Mouse (Mus musculus) kidney, adult 8-10 months (tissue): Measurements from ENCODE around the gene Vav3.
A peak's percentile ranks its signal among the peaks of the same experiment; 100 is the strongest.

Experiments
- DNase-seq, 2 experiments: peaks; one replicate each; pipeline ENCODE4 v3.0.0; 2022

Vav3 gene

DNA sequence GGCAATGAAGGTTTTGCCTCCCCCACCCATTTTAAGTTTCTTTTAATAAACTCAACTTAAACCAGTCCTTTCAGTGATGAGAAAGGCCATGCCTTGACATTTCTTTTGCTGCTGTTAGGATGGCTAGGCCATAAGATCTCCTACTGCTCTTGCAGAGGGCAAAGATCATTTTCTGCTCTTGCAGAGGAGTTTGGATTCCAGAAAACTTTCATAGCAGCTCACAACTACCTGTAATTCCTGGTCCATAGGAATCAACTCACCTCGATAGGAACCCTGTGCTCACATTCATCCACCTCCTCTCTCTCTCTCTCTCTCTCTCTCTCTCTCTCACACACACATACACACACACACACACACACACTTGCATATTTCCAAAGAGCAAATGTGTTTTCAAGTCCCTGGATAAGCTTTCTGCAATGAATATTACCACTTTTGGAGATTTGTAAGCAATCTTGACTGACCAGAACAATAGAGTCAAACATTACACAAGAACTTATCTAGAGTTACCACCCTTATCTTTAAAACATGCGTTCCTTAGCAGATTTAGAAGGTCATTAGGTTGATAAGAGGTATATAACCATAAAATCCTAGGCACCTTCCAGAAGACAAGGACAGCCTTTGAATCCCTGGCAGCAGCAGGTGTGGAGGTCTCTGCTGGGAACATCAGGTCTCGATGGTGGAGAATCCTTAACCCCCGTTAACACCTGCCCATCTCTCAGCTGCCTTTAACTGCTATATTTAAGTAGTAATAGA, 260.4 kb downstream of the Vav3 start:
- no peak for DNase-seq

DNA sequence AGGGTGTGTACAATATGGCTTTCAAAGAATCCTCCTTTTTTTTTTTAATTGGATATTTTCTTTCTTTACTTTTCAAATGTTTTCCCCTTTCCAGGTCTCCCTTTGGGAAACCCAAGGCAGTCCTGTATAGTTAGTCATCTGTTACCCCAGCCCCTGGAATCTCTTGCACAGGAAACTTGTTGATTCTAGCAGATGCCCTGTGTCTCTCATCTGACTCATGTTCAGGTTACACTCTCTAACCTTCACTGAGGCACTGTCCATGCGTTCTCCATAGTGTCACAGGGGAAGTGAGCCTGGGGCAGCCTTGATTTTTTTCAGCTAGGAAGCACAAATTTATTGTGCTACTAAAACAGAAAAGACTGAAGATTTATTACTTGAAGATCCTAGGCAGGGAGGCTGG, 262.3 kb downstream of the Vav3 start:
- DNase-seq, result no peak

DNA sequence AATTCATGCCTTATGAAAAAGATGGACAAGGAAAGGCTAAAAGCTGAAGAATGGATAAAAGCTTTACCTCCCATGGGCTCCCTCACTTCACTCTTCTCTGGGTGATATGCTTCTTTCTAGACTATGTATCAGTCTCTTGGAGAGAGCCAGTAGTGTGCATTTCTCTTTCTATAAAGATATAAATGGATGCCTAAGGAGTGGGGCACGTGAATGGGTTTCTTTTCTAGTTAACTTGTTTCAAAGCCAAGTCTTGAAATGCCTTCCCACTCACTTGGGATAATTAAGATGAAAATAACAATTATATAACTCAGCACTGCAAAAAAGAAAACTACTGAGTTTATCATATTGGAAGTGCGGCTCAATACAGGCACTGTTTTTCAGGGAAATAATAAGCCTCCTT, 265.7 kb downstream of the Vav3 start:
- DNase-seq, result no peak

DNA sequence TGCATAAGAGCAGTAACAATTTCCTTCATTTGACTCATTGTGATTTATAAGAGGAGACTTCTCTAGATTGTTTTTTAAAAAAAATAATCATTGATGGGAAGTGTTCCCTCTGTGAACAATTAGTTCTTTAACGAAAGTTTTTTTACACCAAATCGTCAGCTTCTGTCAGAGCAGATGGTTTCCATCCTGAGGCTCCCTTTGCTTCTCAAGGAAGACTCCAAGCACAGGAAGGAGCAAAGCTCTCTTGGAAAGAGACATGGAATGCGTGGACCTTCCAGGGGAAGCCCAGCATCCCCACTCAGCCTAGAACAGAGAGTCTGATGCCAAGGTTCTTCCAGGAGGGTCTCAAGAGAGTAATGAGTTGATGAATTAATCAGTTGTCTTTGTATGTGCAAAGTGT, 281.3 kb downstream of the Vav3 start:
- DNase-seq, result no peak

DNA sequence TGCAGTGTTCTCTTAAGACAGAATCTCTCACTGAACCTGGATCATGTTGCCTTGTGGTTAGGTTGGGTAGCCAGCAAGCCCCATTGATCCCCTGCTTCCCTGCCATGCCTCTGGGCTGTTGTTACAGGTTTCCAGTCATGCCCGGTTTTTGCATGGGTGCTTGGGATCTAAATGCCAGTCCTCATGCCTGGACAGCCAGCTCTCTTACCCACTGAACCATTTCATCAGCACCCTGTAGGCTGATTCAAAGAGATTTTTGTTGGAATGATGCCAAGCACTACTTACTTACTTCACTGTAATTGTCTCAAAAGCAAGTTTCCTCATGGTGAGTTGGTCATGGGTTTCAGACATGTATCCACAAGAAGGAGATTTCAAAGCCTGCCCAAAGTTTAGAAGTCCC, 281.9 kb downstream of the Vav3 start:
- peak; percentile 42 to 65 for DNase-seq

DNA sequence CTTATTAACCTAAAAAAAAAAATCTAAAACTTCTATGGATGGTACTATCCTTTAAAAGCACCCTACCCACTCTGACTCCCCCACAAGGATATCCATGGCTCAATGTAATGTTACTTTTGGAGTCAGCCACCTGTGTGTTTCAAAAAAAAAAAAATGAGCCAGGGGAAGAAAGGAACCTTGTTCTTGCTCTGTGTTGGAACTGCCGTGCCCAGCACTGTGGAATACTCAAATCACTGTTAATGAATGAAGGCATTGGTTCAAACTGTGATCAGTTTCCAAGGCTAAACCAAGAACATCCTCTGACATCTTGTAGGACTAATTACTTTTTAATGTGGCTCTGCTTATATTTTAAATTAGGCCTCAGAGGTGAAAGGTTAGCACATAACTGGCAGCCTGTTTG, 282.4 kb downstream of the Vav3 start:
- no peak for DNase-seq

DNA sequence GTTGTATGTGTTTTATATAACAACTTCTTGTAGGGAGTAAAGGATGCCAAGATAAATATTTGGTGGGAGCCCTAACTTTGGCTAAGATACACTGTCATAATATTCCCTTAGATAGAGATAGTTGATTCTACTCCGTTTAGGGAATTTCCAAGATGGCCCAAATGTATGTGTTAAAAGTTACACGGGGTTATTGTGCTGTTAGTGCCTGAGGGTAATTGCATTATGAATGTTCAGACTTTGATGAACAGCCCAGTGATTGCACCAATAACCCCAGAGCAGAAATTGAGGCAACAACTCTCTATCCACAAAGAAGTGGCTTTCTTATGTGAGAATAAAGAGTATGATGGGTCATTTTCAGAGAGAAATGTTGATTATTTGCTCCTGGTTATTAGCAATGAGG, 283.3 kb downstream of the Vav3 start:
- no peak for DNase-seq

DNA sequence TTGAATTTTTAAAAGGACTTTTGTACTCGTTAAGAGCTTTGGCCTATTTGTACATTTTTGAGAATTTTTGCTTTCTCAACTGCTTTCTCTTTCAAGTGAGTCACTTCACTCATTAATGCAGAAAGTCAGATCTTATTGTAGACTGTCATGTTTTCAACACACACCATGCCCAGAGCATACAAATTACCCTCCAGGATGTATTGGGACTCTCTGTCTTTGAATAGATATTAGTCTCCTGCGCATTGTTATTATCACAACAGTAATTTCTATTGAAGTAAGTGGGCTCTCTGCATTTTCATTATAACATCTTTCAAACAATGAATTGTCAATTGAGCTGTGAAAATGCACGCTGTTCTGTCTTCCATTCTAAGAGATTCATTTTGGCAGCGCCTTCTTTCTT, 295.6 kb downstream of the Vav3 start:
- no peak for DNase-seq

DNA sequence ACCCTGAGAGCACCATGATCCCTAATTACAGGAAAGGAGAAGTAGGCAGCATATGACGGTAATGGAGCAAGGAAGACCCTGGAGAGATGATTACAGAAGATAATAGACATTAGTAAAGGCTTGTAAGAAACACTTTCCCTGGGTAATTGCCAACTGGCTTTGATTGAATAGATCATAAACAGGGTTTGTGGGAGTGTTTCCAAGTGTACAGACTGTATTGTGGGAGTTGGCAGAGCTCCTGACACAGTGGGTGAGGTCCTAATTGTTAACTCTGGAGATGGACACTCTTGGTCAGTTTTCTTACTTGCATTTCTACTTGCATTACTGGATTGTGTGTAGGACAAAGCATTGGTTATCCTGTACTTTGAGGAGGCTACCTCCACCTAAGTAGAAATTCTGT, 298.9 kb downstream of the Vav3 start:
- DNase-seq, result no peak

DNA sequence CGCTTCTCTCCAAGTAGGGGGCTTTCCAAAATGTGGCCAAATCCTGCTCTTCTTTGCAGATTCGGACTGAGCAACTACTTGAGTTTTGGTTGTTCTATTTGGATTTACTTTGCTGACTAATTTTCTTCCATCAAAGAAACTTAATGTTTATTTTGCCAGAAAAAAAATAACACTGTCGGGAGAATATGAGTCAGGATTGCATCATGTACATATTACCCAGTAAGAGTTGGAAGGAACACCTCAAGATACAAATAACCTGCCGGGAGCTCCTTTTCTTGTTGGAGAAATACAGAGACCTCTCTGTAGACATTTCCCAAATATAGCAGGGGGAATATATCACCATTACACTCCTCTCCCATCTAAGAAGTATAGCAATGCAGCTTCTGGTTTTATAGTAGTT, 300.3 kb downstream of the Vav3 start:
- DNase-seq, result no peak

DNA sequence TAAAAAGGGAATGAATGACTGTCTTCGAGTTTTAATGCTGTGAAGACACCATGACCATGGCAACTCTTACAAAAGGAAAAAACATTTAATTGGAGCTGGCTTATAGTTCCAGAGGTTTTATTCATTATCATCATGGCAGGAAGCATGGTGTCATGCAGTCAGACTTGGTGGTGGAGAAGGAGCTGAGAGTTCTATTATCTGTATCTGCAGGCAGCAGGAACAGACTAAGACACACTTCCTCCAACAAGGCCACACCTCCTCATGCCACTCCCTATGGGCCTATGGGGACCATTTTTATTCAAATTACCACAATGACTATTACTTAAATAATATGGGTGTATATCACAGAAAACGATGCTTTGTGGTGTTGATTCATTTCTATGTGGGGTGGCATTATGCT, 307.8 kb downstream of the Vav3 start:
- no peak for DNase-seq

DNA sequence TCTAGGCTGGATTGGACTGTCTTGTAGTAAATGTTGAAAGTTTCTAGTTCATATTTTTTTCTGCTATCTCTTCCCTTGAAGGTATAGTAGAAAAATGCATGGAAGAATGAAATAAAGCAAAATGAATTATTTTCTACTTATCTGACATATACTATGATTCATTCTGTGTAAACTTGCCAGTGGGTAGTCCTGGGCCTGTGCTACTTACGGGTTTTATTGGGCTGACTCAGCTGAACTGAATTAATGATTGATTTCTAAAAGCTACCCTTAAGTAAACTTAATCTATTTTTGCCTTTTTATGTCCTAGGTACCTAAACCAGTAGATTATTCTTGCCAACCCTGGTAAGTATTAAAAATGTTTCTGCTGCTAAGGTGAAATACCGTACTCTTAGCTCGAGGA, 311.0 kb downstream of the Vav3 start:
- peak in 1 of 2 experiments; percentile 8 for DNase-seq

DNA sequence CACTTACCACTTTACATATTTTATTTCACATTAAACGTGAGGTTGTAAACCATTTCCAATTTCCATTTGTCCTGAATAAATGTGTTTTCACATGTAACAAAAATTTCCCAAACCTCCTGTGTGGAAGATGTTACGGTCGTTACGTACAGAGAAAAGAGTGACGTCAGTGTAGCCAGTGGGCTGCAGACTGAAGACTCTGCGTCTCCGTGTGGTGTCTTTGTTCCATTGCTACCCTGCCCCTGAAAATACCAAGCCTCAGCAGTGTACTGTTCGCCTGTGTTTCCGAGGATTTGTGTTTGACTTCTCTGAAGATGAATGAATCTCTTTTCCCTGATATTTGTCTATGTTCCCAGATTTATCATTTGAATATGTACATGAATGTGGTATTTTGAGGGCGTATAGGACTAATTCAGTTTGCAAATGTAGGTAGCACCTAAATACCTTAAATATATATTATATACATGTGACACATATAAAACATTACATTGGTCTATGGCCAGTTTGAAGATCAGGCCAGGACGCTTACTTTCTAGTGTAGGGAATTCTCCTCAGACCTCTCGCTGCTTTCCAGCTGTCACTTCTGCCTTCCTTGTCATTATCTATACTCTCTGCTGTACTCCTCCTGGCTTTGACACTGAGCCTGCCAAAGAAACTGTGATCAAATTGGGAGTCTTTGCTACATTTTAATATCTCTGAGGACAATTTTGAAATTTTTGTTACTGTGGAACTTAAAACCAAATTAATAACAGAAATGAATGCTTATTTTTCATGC, 312.6 kb downstream of the Vav3 start:
- DNase-seq, result no peak

DNA sequence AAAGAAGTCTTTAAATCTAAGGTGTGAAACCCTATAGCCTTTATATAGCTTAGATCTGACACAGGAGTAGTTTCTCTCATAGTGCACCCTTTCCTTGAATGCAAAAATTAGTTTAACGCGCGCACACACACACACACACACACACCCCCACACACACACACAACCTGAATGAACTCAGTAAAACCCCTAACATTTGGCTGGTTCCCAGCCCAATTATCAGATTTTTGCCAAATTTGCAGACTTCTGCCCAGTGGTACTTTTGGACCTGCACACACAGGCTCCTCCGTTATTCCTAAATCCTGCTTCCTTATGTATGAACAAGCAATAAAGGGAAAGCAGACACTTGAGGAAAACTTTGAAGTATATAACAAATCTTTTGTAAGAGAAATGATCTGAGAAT, 313.9 kb downstream of the Vav3 start:
- no peak for DNase-seq

DNA sequence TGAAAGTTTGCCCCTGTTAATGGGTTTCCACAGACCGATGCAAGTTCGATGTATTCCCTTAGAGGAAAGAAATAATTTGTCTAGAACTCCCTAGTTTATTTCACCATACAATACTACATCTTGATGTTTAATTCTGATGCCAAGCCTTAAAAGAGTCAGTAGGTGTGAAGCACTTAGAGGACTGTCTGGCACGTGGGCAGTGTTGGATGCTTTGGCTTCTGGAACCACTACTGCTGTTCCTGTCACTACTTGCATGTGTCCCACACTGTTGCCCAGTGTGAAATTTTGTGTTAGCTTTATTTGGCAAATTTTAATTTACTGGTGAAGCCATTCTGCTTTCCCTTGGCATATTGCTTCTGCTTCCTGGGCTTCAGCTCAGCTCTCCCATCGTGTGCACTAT, 331.3 kb downstream of the Vav3 start:
- no peak for DNase-seq

DNA sequence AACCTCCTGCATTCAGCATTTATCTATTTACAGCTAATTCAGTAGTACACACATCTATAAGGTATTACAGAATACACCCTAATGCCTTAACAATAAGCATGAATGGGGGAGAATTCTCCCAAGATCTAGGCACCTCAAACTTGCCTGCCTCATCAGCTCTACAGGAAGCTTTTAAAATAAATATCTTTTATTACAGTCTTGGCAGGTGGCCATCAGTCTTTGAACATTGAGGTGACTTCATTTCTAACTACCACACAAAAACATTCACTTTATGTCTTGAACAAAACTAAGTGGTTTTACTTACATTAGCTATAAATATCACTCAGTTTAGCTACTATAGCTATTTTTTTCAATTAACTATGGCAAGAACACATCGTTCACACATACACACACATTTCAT, 332.5 kb downstream of the Vav3 start:
- DNase-seq, result no peak

DNA sequence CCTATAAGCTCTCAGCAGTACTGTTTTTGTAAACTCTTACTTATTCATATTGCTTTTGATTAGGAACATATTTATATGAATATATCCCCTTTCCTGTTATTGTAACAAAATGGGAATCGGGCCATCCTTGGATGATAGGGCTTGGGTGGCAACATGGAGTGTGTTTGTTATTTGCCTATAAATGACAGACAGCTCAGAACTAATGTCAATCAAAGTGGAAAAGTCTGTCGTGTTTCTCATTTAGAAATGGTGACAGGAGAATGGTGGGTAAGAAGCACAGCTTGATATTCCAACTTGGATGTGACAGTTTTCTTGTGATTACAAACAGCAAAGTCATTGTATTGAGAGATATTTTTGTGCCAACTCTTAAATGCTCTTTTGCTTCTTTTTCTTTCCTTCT, 339.8 kb downstream of the Vav3 start:
- no peak for DNase-seq

DNA sequence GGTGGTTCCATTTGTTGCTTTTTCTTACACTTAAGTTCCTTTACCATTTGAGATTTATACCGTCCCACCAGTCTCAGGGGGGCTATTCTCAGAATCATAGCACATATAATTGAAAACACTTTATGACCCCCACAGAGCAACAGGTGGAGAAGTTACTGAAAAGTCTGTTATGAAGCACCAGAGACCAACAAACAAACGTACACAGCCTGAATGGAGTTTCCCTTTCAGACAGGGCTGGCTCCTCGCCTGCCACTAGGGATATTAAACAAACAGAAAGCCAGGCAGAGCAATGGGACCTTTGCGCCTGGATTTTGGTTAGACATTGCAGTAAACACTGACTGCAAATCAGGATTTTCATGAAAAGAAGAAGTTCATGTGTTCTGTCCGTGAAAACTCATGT, 341.4 kb downstream of the Vav3 start:
- DNase-seq, result no peak

DNA sequence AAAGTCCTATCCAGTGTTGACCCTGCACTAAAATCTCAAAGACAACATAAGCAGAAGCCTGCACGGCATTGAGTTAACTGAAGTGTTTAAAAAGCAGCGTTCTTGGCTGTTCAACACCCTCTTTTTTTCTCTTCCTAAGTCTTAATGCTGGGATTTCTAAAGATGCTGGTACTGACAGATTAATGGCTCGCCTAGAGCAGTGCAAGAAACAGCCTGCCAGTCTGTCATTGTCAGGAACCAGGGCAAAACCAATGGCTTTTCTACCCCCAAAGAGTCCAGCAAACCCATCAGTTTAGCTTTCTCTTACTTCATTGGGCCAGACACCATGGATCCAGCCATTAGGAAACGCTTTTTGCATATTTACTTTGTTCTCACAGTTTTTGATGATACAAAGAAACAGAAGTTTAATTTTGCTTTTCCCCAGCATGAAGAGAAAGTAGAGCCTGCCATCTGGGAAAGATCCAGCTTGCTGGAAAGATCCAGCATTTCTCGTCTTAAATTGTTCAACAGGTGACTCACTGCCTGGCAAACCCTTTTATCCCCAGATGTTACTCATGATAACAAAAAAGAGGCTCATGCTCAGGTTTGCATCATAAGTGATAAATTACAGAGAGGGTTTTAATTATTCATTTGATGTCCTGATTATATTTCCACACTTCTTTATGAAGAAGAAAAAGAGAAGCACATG, 343.3 kb downstream of the Vav3 start:
- no peak for DNase-seq

DNA sequence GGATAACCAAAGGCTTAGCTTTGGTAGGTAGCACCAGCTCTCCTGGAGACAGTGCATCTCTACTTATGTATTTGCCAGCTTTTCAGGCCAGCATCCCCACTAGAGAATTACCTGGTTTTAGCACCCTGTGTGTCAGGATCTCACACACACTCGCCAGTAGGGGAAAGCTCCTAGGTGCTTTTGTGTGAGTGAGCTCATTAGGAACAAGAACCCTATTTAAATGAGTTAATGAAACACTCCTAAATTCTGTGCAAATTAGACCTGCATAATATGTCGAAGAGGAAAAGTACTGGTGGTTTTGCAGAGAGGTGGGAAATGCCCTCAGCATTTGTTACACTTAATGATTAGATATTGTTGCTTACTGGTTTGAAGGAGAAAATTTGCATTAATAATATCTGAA, 350.1 kb downstream of the Vav3 start:
- DNase-seq, result no peak

DNA sequence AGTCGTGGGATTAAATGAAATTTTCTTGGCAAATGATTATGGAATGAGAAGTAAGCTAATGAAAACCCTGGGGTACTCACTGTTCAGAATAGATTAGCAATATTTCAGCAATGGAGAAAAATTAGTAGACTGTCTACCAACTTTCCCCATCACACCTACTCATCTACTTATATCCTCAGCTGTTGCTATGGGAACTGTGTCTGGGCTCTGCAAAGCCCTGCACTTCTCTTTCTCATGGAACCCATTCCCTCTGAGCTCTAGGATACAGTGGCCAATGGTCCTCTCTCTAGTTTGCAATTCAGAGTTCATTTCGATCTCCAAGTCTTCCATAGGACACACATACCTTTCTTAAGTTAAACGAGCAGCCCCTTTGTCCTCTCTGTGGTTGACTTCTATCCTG, 352.2 kb downstream of the Vav3 start:
- DNase-seq, result no peak

DNA sequence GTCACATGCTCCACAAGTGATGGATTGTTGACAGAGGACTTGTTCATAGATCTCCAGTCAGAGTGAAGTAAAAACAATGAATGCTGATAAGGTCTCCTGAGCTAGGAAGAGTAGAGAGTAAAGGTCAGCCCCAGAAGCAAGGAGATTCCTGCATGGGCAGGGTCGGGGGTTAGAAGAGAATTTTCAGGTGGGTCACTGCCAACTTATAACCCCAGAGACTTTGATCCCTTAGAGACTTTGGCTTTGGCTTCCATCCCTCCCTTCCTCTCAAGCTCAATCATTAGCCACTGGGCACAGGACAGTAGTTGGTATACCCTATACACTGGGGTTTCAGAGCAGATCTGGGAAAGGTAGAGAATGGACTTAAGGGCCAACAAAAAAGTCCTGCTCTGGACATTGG, 360.8 kb downstream of the Vav3 start:
- DNase-seq, result peak; percentile 12 to 55

DNA sequence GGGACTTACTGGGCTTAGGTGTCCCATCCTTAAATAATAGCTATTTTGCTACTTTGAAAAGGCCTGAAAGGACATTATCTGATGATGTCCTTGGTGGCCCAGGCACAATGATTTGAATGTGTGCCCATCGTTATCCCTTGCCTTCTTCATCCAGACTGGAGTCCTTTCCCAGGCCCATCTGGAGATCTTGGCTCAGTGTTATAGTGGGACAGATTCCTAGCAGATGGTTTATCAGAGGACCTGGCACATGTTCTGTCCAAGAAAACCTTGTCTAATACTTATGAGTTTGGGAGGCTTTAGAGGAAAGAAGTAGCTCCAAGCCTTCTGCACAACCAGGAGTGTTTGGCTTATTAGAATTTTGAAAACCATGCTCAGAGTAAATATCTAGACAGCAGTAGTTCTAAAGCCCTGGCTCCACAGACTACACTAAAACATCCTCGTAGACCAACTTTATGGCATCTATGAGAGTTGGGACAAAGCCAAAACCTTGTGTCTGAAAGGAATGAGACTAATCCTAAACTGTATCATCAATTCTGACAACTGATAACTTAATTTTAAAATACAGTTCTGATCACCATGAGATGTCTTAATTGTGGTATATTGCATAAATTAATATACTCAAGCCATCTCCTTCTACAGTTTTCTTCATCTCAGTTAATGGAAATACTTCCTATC, 367.5 kb downstream of the Vav3 start:
- DNase-seq, result no peak

DNA sequence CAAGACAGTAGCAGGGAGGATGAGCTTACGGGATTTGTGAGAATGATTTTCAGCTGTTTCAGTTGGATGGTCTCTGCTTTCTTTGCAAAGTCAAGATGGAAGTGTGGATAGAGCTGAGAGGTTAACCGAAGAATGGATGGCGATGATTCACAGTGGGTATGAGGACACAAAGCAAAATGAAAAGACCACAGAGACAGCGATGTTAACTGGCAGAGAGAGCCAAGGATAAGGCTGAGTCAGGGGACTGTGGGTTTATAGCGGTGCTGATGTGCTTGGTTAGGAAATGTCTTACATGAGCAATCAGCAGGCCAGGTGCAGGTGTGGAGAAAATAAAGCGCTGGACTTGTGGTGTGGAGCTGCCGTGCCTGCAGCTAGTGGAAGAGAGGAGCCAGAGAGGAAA, 371.3 kb downstream of the Vav3 start:
- no peak for DNase-seq
